Mouse (Mus musculus): ENCODE measurements around the gene Stk11. TPM values are rescaled to one million over a fixed set of nuclear protein-coding genes. Genes with fewer than 3 reads are reported as not detected.

Stk11 gene
- total RNA-seq, 1 experiment: 124 TPM

- TF ChIP-seq ZNF384 (IDR thresholded peaks at IDR 0.05; ENCODE audit: low read depth, low read length) (peak; percentile 94), HCFC1 (IDR thresholded peaks at IDR 0.05; ENCODE audit: borderline replicate concordance, insufficient read depth, low read length) (no peak), CHD2 (IDR thresholded peaks at IDR 0.05; ENCODE audit: low read depth, low read length) (peak; percentile 66; the same call in 1 of the 2 replicates)
- Histone ChIP-seq H3K4me1 (ENCODE audit: control insufficient read depth in 2 of 2, insufficient read depth in 2 of 2, low read length in 2 of 2, poor library complexity in 1 of 2) (peaks cover 0 to 38% of the 10 kb centered on the region in 2 experiments; a peak in 3 of 4 replicates), H3K9me3 (ENCODE audit: control insufficient read depth, insufficient read depth, low read depth, low read length) (no peaks in the 10 kb centered on the region), H3K27ac (ENCODE audit: insufficient read depth, low read depth, low read length, poor library complexity, severe bottlenecking) (peak overlapping the region; percentile 98), H3K4me3 (ENCODE audit: insufficient read depth in 1 of 2, low read depth in 1 of 2, low read length in 2 of 2, poor library complexity in 1 of 2, severe bottlenecking in 1 of 2) (peak overlapping the region; percentile 80 to 89), H3K9ac (ENCODE audit: insufficient read depth, low read depth, low read length, poor library complexity, severe bottlenecking) (peak overlapping the region; percentile 89), H3K36me3 (ENCODE audit: control insufficient read depth, insufficient read depth, low read length, poor library complexity, severe bottlenecking) (peaks cover 46% of the 10 kb centered on the region)
- DNase-seq (ENCODE audit: low read depth, low spot score): peak; percentile 97
- in situ Hi-C loops (cut with MboI; ENCODE audit: low sequenced_read_pairs in 2 of 2, unreplicated experiment in 2 of 2): no loop called here
Measured at GRCm38 (mm10) chr10:80149291-80150225, 34.0 kb downstream of the Stk11 start.

DNA sequence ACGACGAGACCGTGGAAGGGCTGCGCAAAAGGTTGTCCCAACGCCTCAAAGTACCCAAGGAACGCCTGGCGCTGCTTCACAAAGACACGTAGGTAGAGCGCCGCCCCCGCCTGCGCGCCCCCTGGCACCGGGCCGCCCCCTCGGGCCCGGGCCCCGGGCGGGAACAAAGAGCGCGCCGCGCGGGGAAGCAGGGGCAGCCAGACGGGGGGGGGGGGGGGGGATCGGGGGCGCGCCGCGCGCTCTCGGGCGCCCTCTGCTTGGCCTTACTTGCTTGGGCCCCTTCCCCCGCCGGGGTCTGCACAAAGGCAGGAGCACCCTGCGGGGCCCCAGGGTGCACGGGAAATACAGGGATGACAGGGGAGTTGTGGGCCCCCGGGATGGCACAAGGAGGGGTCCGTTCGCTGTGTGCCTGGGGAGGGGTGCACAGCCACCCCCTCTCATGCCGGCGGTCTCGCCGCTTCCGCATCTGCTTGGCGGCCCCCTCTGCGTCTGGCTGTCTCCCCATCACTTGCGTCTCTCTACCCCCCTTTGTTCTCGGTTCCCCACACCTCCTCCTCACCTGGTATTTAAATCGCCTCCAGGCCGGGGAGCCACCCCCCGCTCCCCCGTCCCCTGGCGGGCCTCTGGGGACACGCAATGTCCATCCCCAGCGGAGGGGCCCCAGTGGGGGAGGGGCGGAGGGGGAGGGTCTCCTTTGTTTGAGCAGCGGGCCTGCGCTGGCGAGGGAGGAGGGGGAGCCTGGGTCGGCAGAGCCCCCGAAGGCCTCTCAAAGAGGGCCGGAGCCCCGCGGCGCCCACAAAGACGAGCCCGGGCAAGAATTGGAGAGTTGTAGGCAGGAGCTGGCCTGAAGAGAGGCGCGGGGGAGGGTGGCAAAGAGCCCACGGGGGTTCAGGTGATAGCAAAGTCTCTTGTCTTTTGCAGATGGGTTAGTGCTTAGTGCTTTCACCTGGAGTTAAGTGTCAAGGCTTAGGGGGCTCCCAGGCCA is 34.9 kb downstream of the Stk11 start:
- no peak for DNase-seq (ENCODE audit: low read depth, low spot score)
- Histone ChIP-seq H3K4me1 (ENCODE audit: control insufficient read depth in 2 of 2, insufficient read depth in 2 of 2, low read length in 2 of 2, poor library complexity in 1 of 2) (peaks cover 0 to 40% of the 10 kb centered on the region in 2 experiments; a peak in 2 of 4 replicates), H3K36me3 (ENCODE audit: control insufficient read depth, insufficient read depth, low read length, poor library complexity, severe bottlenecking) (peaks cover 48% of the 10 kb centered on the region), H3K27ac (ENCODE audit: insufficient read depth, low read depth, low read length, poor library complexity, severe bottlenecking) (peak overlapping the region; percentile 75), H3K4me3 (ENCODE audit: insufficient read depth in 1 of 2, low read depth in 1 of 2, low read length in 2 of 2, poor library complexity in 1 of 2, severe bottlenecking in 1 of 2) (peak overlapping the region; percentile 80 to 89), H3K9me3 (ENCODE audit: control insufficient read depth, insufficient read depth, low read depth, low read length) (no peaks in the 10 kb centered on the region), H3K9ac (ENCODE audit: insufficient read depth, low read depth, low read length, poor library complexity, severe bottlenecking) (peak overlapping the region; percentile 83)
- in situ Hi-C loops (cut with MboI; ENCODE audit: low sequenced_read_pairs in 2 of 2, unreplicated experiment in 2 of 2): no loop called here
- TF ChIP-seq MAFK (IDR thresholded peaks at IDR 0.05; ENCODE audit: insufficient read depth, low read depth, low read length) (no peak), HCFC1 (IDR thresholded peaks at IDR 0.05; ENCODE audit: borderline replicate concordance, insufficient read depth, low read length) (no peak), CHD2 (IDR thresholded peaks at IDR 0.05; ENCODE audit: low read depth, low read length) (no peak), ZC3H11A (IDR thresholded peaks at IDR 0.05; ENCODE audit: borderline replicate concordance, low read depth, low read length) (no peak), ZNF384 (IDR thresholded peaks at IDR 0.05; ENCODE audit: low read depth, low read length) (no peak)

DNA sequence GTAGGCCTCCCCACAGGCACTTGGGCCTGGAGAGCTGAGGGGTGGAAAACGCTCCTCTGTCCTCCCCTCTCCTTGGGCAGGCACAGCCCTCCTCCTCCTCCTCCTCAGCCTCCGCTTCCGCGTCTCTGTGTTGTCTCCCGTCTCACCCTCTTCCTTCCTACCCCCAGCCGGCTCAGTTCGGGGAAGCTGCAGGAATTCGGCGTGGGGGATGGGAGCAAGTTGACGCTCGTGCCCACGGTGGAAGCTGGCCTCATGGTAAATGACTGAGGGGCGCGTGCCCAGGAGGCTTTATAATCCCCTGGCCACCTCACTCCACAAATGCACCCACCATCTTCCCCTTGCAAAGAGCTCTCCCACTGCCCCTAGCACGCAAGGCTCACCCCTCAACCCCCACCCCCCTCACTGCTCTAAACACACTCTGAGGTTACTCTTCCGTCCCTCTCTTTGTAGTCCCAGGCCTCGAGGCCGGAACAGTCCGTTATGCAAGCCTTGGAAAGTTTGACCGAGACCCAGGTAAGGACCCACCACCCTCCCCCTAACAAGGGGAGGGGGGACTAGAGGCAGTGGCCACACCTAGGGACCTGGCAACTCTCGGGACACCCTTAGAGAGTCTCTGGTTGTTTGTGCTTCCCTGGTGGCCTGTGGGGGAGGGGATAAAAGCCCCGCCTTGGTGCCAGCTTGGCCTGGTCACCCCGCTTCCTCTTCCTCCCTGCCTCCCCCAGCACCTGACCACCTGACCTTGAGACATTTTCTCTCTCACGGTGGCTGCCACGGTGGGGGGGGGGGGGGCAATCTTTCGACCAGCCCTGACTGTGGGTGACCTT is 35.8 kb downstream of the Stk11 start:
- H3K4me1 ChIP-seq (ENCODE audit: control insufficient read depth in 2 of 2, insufficient read depth in 2 of 2, low read length in 2 of 2, poor library complexity in 1 of 2): peaks cover 0 to 37% of the 10 kb centered on the region in 2 experiments; a peak in 3 of 4 replicates
- no peaks in the 10 kb centered on the region for H3K9me3 ChIP-seq (ENCODE audit: control insufficient read depth, insufficient read depth, low read depth, low read length)
- H3K36me3 ChIP-seq (ENCODE audit: control insufficient read depth, insufficient read depth, low read length, poor library complexity, severe bottlenecking): peaks cover 52% of the 10 kb centered on the region
- H3K4me3 ChIP-seq (ENCODE audit: insufficient read depth in 1 of 2, low read depth in 1 of 2, low read length in 2 of 2, poor library complexity in 1 of 2, severe bottlenecking in 1 of 2): peak overlapping the region; percentile 80 to 89
- DNase-seq (ENCODE audit: low read depth, low spot score): no peak
- TF ChIP-seq ZC3H11A (IDR thresholded peaks at IDR 0.05; ENCODE audit: borderline replicate concordance, low read depth, low read length) (no peak), HCFC1 (IDR thresholded peaks at IDR 0.05; ENCODE audit: borderline replicate concordance, insufficient read depth, low read length) (no peak), MAFK (IDR thresholded peaks at IDR 0.05; ENCODE audit: insufficient read depth, low read depth, low read length) (no peak), ZNF384 (IDR thresholded peaks at IDR 0.05; ENCODE audit: low read depth, low read length) (no peak)
- peak overlapping the region; percentile 75 for H3K27ac ChIP-seq (ENCODE audit: insufficient read depth, low read depth, low read length, poor library complexity, severe bottlenecking)
- in situ Hi-C loops (cut with MboI; ENCODE audit: low sequenced_read_pairs in 2 of 2, unreplicated experiment in 2 of 2): no loop called here
- peak overlapping the region; percentile 83 for H3K9ac ChIP-seq (ENCODE audit: insufficient read depth, low read depth, low read length, poor library complexity, severe bottlenecking)
